Mouse (Mus musculus) right cerebral cortex, adult 18-20 months (tissue): Measurements from ENCODE around the gene Bpifb9a.
"Not testable (repeated sequence)": the region's sequence is repeated elsewhere in the genome, so short reads cannot be mapped to it uniquely, and the experiment has no call there.

Source experiments
- DNase-seq: peaks from one replicate; pipeline ENCODE4 v3.0.0; 2022; ENCODE audit warnings: mixed read lengths

Bpifb9a gene

GRCm38 (mm10) chr2:154313771-154314170 lies 56.1 kb downstream of the Bpifb9a start:
- not testable (repeated sequence) for DNase-seq
